19 mouse cellular contexts compared by ENCODE assay signal in the genomic region with DNA sequence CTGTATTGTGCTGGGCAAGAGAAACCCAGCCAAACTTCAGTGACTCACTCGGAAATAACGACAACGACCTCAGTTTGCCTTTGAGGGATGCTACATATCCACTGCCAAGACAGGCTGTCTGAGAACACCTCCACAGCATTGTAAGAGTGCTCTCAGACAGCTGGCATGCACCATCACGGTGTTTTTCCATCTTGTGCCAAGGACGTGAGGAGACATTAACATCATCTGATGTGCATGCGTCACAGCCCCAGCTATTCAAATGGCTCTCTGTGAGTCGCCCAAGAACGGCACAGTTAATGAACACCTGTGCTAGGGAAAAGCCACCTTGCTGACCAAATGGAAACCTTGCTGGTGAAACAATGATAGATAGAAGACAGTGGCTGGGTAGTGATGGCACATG.
DNase-seq lines count a peak whose midpoint lies in the region; ATAC-seq and TF ChIP-seq lines count a peak whose summit lies in the region.
"Had no signal": no experiment of that assay in that cellular context is flagged by ENCODE, and none has a peak within 500 bp of the region (broad histone marks: within the 10 kb centered on the region; RNA-seq: fewer than 3 reads in every experiment).

No protein-coding gene starts in this region.

- H3K27me3 ChIP-seq in myocyte (ENCODE audit: control insufficient read depth, insufficient read depth, insufficient read length): no peaks in the 10 kb centered on the region
- H3K27me3 ChIP-seq: embryonic facial prominence, embryonic 13.5 days; forebrain, embryonic 13.5 days; limb, embryonic 15.5 days; lung, embryonic 15.5 days had no signal

- TF ChIP-seq POLR2A in myocyte (IDR thresholded peaks at IDR 0.05; ENCODE audit: insufficient read length, low read depth): no peak

- intact Hi-C loops in gastrocnemius, adult 2 months (cut with DNase I): no loop called here
- intact Hi-C loops in left cerebral cortex, postnatal 14 days (cut with DNase I): loop anchor here (5.0 kb wide), 1 partner anchor 265 kb away; no protein-coding TSS in a partner anchor
- intact Hi-C loops in left cerebral cortex, postnatal 4 days (cut with DNase I): no loop called here

- no peak overlapping the region for H3ac ChIP-seq in myocyte (ENCODE audit: control insufficient read depth, insufficient read length)

- H3K27ac ChIP-seq in gastrocnemius, adult 2 months: no peak overlapping the region
- H3K27ac ChIP-seq: embryonic facial prominence, embryonic 13.5 days; forebrain, embryonic 13.5 days; limb, embryonic 15.5 days; lung, embryonic 15.5 days had no signal

- H3K79me2 ChIP-seq in myocyte (ENCODE audit: control insufficient read depth, insufficient read depth): no peaks in the 10 kb centered on the region

- ATAC-seq in CD4-positive, CD25-positive, alpha-beta regulatory T cell, adult 4 months: no peak
- ATAC-seq: forebrain, embryonic 13.5 days; intestine, embryonic 16.5 days had no signal

- no peak overlapping the region for H3K4me3 ChIP-seq in gastrocnemius, adult 2 months
- H3K4me3 ChIP-seq in myocyte: no peak overlapping the region
- H3K4me3 ChIP-seq: embryonic facial prominence, embryonic 13.5 days; forebrain, embryonic 13.5 days; limb, embryonic 15.5 days; lung, embryonic 15.5 days had no signal

- H3K4me2 ChIP-seq in myocyte (ENCODE audit: low read depth): no peak overlapping the region
- H3K4me2 ChIP-seq: embryonic facial prominence, embryonic 13.5 days; forebrain, embryonic 13.5 days; limb, embryonic 15.5 days; lung, embryonic 15.5 days had no signal

- TF ChIP-seq CTCF in gastrocnemius, adult 2 months (IDR thresholded peaks at IDR 0.05): no peak

- H3K36me3 ChIP-seq in myocyte (ENCODE audit: control insufficient read depth, insufficient read depth): no peaks in the 10 kb centered on the region
- H3K36me3 ChIP-seq: embryonic facial prominence, embryonic 13.5 days; limb, embryonic 15.5 days; lung, embryonic 15.5 days had no signal

- peak; percentile 11 for DNase-seq in gastrocnemius, adult 18-20 months (ENCODE audit: low spot score)
- DNase-seq in gastrocnemius, adult 2 months: no peak
- peak; percentile 20 to 37 for DNase-seq in left cerebral cortex, postnatal 14 days (ENCODE audit: low spot score in 2 of 2)
- DNase-seq in left cerebral cortex, postnatal 4 days: no peak
- peak; percentile 32 for DNase-seq in adrenal gland, postnatal 10 days
- DNase-seq in embryo, embryonic 9.5 days (ENCODE audit: extremely low spot score): no peak
- DNase-seq: cerebellum, postnatal 14 days; heart, adult 18-20 months; heart, postnatal 10 days; kidney, postnatal 10 days; retina, postnatal 1 day; thymus, adult 2 months had no signal

TF ChIP-seq in myocyte, 11 proteins besides CTCF, POLR2A, EP300 and RAD21:
- TF ChIP-seq MYOG (IDR thresholded peaks at IDR 0.05; ENCODE audit: control insufficient read depth in 1 of 3, insufficient read depth in 1 of 3, insufficient read length in 2 of 3, low read depth in 2 of 3) (no peak), MYOD1 (IDR thresholded peaks at IDR 0.05; ENCODE audit: control insufficient read depth in 1 of 3, insufficient read length in 2 of 3, low read depth in 2 of 3) (peak in 2 of 3 experiments; percentile 12 to 38)
TF ChIP-seq in myocyte: peak in this region for 1.

Comparison
In these comparisons a context has a peak if more than half of its experiments do, and no peak if none do; other contexts are left out.
1. DNase-seq: peak in gastrocnemius, adult 18-20 months (single experiment), left cerebral cortex, postnatal 14 days (2 of 2) and adrenal gland, postnatal 10 days (single experiment); none in gastrocnemius, adult 2 months (single experiment), left cerebral cortex, postnatal 4 days (single experiment) and embryo, embryonic 9.5 days (single experiment).